Mouse (Mus musculus): ENCODE results near the gene Olfr71. TPM values are rescaled to one million over a fixed set of nuclear protein-coding genes. Genes with fewer than 3 reads are reported as not detected.

Gene Olfr71
- total RNA-seq, 2 experiments from 2014 or later: not detected

GRCm38 (mm10) chr4:43713652-43714219 lies 3.7 kb upstream of the Olfr71 start:
- no peak for DNase-seq (ENCODE audit: low spot score)

- peak; percentile 82 for DNase-seq (ENCODE audit: low spot score)
These were observed 1.8 kb upstream of the Olfr71 start for GRCm38 (mm10) chr4:43711821-43712220.

GRCm38 (mm10) chr4:43705991-43706390 lies 4.1 kb downstream of the Olfr71 start:
- no peak for DNase-seq (ENCODE audit: low spot score)

GRCm38 (mm10) chr4:43703851-43704250 lies 6.2 kb downstream of the Olfr71 start:
- no peak for DNase-seq (ENCODE audit: low spot score)

- DNase-seq (ENCODE audit: low spot score): no peak
These were observed 6.6 kb downstream of the Olfr71 start for GRCm38 (mm10) chr4:43703439-43703838.

- DNase-seq (ENCODE audit: low spot score): no peak
These were observed 9.3 kb downstream of the Olfr71 start, which contains the start of gene Olfr70 for GRCm38 (mm10) chr4:43700707-43701106. Olfr70 (minus strand) TSS chr4:43700807.

GRCm38 (mm10) chr4:43696561-43696960 lies 13.5 kb downstream of the Olfr71 start:
- DNase-seq (ENCODE audit: low spot score): no peak

GRCm38 (mm10) chr4:43695249-43695671 lies 14.8 kb downstream of the Olfr71 start:
- peak; percentile 58 for DNase-seq (ENCODE audit: low spot score)

GRCm38 (mm10) chr4:43694439-43695248 lies 15.4 kb downstream of the Olfr71 start:
- DNase-seq (ENCODE audit: low spot score): no peak

GRCm38 (mm10) chr4:43693806-43694241 lies 16.2 kb downstream of the Olfr71 start:
- peak; percentile 33 for DNase-seq (ENCODE audit: low spot score)

GRCm38 (mm10) chr4:43691026-43691425 lies 19.0 kb downstream of the Olfr71 start:
- DNase-seq (ENCODE audit: low spot score): no peak

- no peak for DNase-seq (ENCODE audit: low spot score)
These were observed 20.0 kb downstream of the Olfr71 start for GRCm38 (mm10) chr4:43690021-43690420.

- DNase-seq (ENCODE audit: low spot score): peak; percentile 92
These were observed 30.5 kb downstream of the Olfr71 start for GRCm38 (mm10) chr4:43679416-43680043.

GRCm38 (mm10) chr4:43678541-43678940 lies 31.5 kb downstream of the Olfr71 start:
- no peak for DNase-seq (ENCODE audit: low spot score)

GRCm38 (mm10) chr4:43675608-43676007 lies 34.4 kb downstream of the Olfr71 start:
- DNase-seq (ENCODE audit: low spot score): no peak

GRCm38 (mm10) chr4:43674974-43675373 lies 35.1 kb downstream of the Olfr71 start:
- no peak for DNase-seq (ENCODE audit: low spot score)

- DNase-seq (ENCODE audit: low spot score): no peak
These were observed 36.4 kb downstream of the Olfr71 start for GRCm38 (mm10) chr4:43673703-43674102.

- DNase-seq (ENCODE audit: low spot score): peak; percentile 90
These were observed 38.0 kb downstream of the Olfr71 start for GRCm38 (mm10) chr4:43672070-43672469.

GRCm38 (mm10) chr4:43669428-43669794 lies 40.6 kb downstream of the Olfr71 start:
- peak; percentile 61 for DNase-seq (ENCODE audit: low spot score)

GRCm38 (mm10) chr4:43668782-43669427 lies 41.1 kb downstream of the Olfr71 start, which contains the start of the genes Tmem8b and Fam221b:
Tmem8b (plus strand) TSS chr4:43668971.
Fam221b (minus strand) TSS chr4:43669145.
- peak; percentile 90 for DNase-seq (ENCODE audit: low spot score)

- DNase-seq (ENCODE audit: low spot score): no peak
These were observed 43.6 kb downstream of the Olfr71 start for GRCm38 (mm10) chr4:43666412-43666811.

GRCm38 (mm10) chr4:43657146-43657545 lies 52.9 kb downstream of the Olfr71 start:
- DNase-seq (ENCODE audit: low spot score): no peak

Measured in gastrocnemius, adult 18-20 months (tissue).